Mouse (Mus musculus) thymus, postnatal 4 days (tissue): ENCODE results near the gene Prrt3.

ENCODE experiments used
- DNase-seq: peaks from one replicate; pipeline ENCODE4 v3.0.0; 2021

Gene Prrt3

DNA sequence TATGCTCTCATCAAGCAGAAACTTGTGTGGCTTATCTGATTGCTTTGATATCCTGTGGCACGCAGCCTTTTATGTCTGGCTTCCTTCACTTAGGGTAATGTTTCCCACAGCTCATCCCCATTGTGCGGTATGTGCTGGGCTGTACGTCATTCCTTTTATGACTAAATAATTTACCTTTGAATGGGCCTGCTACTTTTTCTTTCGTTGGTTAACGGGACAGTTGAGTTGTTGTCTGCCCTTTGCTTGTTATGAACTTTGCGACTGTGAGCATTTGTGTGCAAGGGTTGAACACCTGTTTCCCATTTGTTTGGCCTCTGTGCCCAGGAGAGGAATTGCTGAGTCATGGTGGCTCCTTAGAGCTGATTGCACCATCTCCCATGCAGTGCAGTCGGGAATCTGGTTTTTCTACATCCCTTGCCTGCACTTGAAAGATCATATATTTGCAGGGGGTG is 14.6 kb downstream of the Prrt3 start:
- DNase-seq = no peak

DNA sequence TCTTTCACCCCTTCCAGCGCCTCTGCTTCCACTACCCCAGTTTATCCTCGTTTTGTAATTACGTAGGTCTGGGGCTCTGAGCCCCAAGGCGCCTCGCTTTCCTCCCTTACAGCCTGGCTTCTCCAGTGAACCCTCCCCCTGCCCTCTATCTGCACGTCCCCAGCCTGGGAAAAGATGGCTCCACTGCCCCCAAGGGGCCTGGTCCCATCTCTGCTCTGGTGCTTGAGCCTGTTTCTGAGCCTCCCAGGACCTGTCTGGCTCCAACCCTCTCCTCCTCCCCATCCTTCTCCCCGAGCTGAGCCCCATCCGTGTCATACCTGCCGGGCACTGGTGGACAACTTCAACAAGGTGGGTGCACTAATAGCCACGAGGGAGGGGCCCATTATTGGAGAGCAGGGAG is 18.0 kb downstream of the Prrt3 start:
- DNase-seq = peak; percentile 38

DNA sequence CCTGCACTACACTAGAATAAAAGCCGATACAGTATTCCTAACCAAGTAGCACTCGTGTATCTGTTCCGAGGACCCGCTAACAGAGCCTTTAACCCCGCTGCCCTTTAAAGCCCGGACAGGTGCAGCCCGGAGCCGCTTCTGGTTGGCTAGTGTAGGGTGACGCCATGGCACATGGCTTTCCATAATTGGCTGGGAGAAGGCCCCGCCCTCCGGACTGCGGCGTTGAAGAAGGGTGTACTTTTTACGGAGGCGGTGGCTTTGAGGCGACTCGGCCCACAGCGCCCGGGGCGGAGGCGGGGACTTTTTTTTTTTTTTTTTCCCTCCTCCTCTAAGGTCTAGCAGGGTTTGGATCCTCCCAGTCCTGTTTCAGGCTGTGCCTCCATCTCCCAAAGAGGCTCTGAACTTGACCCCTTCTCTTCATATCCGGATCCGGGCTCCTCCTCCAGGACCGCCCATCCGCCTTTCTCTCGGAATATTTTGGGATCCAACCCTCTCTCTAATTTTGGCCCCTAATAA is 18.6 kb downstream of the Prrt3 start, which contains the start of gene Creld1:
Gene Creld1 (plus strand): TSS at position 198 of the 516 bp plus-strand sequence.
- peak; percentile 93 for DNase-seq

DNA sequence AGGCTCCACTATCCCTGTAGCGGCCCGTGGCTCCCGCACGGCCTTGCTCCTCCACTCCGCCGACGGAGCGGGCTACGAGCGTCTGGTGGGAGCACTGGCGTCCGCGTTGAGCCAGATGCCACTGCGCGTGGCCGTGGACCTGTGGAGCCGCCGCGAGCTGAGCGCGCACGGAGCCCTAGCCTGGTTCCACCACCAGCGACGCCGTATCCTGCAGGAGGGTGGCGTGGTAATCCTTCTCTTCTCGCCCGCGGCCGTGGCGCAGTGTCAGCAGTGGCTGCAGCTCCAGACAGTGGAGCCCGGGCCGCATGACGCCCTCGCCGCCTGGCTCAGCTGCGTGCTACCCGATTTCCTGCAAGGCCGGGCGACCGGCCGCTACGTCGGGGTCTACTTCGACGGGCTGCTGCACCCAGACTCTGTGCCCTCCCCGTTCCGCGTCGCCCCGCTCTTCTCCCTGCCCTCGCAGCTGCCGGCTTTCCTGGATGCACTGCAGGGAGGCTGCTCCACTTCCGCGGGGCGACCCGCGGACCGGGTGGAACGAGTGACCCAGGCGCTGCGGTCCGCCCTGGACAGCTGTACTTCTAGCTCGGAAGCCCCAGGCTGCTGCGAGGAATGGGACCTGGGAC is 19.1 kb downstream of the Prrt3 start:
- peak; percentile 59 for DNase-seq

DNA sequence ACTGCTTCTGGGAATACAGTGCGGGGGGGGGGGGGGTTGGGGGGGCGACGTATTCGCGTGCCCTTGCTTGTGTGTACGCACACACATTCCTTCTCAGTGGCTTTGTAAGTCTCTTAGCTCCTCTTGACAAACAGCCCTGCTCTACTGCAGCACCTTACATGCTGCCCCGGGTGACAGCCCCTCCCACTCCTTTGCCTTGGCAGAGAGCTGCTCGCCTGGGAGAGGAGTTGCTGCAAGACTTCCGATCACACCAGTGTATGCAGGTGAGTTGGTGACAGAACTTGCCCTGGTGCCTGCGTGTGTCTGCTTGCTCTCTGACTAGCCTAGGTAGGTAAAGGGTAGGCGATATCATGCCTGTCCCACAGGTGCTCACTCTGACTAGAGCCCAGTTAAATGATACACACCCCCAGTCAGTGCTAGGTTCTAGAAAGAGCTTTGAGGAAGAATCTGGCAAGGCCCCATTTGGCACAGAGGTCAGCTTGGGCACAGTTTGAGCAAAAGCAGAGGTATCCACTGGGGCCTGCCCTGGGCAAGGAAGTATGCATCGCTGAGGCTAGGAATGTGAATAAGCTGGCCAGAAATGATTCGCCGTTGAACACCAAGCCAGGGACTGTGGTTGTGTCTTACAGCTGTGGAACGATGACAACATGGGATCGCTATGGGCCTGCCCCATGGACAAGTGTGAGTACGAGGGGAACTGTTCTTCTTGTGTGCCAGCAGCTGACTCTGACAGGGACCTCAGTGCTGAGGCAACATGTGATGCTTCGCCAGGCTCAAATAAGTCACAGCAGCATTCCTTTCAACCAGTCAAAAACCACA is 21.0 kb downstream of the Prrt3 start:
- DNase-seq = no peak

DNA sequence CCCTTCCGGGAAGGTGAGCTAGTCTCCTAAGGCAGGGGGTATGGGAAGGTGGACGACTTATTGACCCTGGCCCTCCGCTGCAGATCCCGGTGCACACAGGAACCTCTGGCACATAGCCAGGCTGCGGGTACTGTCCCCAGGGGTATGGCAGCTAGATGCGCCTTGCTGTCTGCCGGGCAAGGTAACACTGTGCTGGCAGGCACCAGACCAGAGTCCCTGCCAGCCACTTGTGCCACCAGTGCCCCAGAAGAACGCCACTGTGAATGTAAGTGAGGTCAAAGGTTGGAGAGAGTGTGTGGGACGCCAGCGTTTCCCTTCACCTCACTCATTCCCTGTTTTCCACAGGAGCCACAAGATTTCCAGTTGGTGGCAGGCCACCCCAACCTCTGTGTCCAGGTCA is 22.8 kb downstream of the Prrt3 start:
- no peak for DNase-seq

DNA sequence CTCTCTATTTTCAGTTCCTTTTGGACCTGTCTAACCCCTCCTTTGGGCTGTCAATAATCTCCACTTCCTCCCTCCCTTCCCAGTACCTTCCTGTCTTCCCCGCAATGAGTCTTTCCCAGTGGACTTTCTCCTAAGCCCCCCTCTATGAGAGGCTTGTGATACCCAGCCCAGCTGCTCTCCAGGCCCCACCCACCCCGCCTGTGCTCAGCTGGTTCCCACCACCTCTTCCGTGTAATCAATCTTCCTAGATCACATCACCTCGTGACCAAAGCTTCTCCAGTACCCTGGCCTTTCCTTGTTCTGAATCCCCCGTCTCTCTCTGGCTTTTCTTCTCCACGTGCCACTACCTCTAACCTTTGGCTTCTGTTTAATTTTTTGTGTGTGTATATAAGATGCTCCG is 24.4 kb downstream of the Prrt3 start:
- no peak for DNase-seq

DNA sequence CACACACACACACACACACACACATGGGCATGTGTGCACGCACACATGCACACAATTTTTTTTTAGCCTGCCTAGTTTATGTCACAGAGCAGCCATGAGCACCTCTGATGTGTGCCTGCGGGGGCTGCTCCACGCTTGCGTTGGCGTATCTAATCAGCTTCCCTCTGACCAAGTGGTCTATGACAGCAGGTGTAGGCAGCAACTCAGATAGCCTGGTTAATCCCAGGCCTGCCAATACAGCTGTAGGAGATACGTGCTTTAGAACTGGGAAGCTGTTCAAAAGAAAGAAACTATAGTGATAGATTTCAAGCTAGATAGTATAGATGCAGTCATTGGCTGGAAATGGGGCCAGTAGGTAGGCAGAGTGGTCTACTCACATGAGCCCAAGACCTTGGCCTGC is 28.0 kb downstream of the Prrt3 start:
- no peak for DNase-seq

DNA sequence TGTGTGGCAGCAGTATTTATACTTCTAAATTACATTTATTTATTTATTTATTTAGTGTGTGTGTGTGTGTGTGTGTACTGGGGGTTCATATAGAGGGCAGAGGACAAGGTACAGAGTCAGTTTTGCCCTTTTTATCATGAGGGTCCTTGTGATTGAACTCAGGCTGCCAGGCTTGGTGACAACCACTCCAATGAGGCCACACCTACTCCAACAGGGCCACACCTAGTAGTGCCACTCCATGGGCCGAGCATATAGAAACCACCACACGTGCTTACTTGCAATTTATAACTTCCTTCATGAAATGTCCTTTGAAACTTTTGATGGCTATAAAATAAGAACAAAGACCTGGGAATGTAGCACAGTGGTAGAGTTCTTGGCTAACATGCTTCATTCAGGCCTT is 28.5 kb downstream of the Prrt3 start:
- DNase-seq = no peak

DNA sequence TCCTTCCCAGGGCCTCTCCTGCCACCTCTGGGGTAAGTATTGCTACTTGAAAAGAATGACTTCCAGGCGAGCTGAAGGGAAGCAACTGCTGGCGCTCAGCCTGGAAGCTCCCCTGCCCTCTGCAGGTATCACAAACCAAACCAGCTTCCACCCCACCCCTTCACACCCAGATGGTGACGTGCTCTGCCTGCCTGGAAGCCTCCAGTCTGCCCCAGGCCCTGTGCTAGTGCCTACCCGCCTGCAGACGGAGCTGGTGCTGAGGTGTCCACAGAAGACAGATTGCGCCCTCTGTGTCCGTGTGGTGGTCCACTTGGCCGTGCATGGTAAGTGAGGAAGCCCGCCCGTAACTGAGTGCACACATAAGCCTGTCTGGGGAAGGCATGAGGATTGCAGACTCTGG is 29.7 kb downstream of the Prrt3 start:
- DNase-seq = no peak

DNA sequence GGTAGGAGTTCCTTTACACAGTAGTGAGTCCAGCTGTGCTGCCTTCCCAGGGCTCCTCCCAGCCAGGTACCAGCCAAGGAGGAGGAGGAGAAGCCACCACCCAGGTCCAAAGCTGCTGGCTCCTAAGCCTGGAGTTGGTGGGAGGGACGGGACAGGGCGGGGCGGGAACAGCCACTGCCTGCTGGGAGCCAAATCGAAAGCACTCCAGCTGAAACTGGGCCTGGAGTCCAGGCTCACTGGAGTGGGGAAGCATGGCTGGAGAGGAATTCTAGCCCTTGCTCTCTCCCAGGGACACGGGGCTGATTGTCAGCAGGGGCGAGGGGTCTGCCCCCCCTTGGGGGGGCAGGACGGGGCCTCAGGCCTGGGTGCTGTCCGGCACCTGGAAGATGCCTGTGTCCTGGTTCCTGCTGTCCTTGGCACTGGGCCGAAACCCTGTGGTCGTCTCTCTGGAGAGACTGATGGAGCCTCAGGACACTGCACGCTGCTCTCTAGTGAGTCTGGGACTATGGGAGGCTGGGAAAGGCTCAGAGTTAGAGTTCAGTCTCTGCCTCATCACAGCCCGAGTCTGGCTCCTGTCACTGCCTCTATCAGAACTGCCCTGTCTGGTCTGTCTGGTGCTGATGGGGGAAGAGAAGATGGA is 30.3 kb downstream of the Prrt3 start, which contains the start of gene Il17rc:
Gene Il17rc (plus strand): TSS at position 131 of the 640 bp plus-strand sequence.
- no peak for DNase-seq

DNA sequence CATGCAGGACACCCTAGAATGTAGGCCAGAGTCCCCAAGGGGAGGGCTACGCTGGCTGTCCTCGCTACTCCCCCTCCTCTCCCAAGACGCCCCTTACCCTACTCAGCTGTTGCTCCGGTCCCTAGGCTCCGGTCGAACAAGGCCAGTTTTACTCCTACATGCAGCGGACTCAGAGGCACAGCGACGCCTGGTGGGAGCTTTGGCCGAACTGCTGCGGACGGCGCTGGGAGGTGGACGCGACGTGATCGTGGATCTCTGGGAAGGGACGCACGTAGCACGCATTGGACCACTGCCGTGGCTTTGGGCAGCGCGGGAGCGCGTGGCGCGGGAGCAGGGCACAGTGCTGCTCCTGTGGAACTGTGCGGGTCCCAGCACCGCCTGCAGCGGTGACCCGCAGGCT is 32.3 kb downstream of the Prrt3 start:
- DNase-seq = peak; percentile 83

DNA sequence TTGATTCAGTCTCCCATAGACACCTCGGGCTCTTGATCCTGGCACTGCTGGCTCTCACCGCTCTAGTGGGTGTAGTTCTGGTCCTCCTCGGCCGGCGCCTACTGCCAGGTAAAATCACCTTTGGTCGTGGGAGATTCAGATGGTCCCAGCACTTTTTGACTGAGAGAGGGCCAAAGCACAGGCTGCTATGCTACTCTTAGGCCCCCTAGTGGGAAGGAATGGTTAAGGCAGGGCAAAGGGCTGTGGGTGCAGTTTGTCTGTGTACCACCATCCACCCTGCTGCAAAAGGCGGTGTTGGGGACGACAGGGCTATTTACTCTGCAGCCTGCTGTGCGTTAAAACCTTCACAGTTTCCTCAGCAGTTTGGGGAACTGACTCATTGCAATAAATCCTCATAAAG is 32.7 kb downstream of the Prrt3 start:
- peak; percentile 86 for DNase-seq

DNA sequence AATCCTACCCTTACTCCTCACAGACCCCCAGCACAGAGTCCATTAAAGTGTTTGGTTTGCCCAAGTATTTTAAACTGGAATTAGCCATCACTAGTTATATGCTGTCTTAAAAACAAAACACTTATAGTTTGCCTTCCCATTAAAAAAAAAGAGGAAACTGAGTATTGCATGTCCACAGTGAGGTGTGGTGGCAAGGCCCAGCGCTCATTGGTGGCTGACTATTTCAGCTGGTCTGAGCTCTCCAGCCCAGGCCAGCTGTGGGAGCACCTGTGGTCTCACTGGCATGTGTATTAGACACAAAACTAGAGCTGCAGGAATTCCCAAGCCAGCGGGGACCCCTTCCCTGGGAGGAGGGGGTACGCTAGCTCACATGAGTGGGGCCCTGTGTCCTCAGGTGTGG is 33.2 kb downstream of the Prrt3 start:
- no peak for DNase-seq

DNA sequence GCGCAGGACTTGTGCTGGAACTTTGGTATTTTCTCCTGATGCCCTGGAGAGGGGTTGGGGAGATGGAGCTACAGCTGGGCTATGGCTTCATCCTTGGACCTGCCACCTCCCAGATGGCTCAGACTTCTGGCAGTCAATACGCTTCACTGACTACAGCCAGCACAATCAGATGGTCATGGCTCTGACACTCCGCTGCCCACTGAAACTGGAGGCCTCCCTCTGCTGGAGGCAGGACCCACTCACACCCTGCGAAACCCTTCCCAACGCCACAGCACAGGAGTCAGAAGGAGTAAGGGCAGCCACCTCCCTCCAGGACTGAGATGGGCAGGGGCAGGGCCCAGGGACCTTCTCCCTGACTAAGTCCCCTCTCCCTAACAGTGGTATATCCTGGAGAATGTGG is 36.1 kb downstream of the Prrt3 start:
- DNase-seq = no peak

DNA sequence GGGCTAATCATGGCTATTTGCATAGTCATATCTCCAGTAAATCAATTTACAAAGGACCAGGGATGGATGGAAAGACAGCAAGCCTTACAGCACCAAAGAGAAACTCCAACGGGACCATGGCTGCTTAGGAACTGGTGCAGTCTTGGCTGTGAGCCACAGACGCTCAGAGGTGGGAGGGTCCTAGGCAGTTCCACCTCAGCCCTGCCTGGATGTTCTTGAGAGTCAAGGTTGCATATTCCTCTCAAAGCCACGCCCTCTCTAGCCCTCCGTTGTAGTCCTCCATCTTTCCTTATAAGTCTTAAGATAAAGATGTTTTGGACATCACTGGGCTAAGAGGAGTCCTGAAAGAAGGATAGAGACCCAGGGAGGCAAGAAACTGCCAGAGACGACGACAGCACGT is 37.7 kb downstream of the Prrt3 start:
- DNase-seq = no peak

DNA sequence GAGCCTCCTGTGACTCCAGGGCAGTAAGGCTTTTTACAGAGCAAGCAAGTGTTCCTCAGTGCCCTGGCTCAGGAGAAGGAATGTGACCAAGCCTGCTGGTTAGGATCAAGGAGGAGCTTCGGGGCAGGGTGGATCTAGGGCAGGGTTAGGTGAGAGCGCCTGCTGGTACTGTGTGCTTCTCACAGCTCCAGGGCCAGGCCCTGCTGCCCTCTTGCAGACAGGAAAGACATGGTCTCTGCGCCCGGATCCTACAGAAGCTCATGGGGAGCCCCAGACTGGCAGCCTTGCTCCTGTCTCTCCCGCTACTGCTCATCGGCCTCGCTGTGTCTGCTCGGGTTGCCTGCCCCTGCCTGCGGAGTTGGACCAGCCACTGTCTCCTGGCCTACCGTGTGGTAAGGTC is 43.1 kb downstream of the Prrt3 start:
- peak; percentile 62 for DNase-seq

DNA sequence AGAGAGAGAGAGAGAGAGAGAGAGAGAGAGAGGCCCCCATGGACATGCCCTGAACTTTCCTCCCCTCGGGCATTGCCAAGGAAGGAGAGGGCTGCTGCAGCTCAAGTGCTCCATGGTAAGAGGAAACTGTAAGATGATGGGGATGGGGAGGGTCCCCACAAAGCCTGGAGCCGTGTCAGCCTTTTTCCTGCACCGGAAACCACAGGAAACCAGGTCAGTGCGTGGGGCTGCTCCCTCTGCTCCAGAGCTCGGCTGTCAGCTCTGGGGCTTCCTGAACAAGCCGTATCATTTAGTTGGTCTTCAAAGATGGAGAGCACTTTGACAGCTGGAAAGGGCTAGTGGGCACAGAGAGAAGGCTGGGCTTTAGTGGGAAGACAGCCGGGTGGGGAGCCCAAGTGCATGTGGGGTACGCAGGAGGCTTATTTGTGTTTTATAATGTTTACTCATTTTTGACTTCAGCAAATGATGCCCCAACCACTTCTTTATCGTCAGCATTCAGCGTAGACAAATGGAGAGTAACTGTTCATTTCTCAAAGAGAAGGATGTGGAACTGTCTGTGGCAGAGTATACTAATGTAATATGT is 43.7 kb downstream of the Prrt3 start, which contains the start of gene Il17re:
Gene Il17re (plus strand): TSS at position 533 of the 583 bp plus-strand sequence.
- peak; percentile 62 for DNase-seq

DNA sequence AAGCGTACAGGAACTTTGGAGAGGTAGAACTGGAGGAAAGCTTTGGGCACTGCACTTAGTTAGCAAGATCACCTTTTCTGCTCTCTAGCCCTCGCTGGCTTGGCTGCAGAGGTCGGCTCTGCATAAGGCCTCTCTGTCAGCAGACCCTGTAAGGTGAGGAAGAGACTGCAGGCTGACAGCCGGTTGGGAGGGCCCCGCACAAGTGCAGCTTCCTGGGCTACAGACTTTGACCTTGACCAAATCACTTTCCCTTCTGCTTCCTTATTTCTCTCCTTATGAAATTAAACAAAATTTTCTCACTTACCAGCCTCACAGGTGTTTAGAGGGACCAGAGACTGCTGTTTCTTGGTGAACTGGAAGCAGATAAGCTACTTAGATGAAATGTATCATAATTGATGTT is 46.7 kb downstream of the Prrt3 start:
- DNase-seq = peak; percentile 46

DNA sequence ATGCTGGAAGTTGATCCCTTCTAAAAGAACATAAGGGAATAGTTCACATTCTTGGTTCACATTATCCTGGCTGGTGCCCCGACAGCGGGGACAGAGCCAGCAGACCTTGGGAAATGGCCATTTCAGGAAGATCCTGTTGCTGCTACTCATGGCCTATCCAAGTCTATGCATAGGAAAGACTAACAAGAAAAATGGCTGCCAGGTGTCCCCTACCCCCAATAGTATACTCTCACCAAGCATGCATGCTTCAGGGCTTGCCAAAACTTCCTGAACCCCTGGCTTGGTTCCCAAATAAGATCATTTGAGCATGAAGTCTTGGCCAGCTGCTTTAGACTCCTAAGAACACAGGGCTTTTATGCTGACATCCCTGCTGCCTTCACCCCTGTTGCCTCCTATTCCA is 49.9 kb downstream of the Prrt3 start:
- no peak for DNase-seq

DNA sequence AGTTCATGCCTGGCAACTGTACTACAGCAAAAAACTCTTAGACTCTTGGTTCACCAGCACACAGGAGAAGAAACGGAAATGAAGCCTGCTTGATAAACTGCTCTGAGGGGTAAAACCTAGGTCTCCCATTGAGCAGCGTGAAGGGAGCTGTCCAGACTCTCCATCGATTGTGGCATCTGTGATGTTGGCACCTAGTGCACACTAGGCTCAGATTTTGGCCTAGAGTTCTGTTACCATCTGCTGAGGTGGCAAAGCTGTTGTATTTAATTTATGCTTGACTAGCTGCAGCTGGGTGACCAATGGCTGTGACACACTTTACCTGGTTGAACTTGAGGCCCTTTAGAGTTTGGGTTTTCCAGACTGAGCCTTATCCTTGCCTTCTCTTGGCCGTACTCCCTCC is 54.1 kb downstream of the Prrt3 start:
- DNase-seq = no peak

DNA sequence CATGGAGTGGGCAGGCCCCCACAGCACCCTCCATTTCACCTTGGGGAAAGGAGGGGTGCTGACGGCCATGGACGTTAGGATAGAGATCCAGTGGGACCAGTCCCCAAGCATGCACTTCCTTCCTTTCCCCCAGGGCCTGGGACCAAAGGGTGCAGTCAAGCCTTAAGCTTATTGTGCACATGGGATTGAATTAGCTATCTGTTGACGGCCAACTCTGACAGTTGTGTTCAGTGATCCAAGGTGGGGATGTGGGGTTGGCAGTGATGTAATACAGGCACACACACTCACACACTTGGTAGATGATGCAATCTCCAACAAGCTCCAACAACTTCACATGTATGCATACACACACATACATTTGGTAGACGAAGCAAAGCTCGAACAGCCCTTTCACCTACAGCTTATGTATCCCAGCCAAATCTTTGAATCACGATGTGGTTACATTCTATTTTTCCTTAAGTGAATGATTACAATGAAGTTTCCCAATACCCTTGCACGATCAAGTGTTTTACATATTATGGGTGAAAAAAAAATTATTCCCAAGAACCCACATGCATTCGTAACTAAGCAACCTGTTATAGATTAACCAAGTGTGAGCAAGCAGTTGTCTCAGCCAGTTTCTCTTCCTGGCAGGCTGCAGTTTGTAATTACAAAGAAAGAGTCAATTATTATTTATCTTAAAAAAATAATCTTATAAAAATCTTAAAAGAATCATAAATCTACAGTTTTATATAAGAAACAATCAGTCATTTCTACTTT is 57.3 kb downstream of the Prrt3 start:
- DNase-seq = no peak
